Mouse (Mus musculus) cerebellum, postnatal 10 days (tissue): ENCODE data around the gene Ppp2r2d.

Source experiments
- DNase-seq, 2 experiments: peaks; one replicate each; pipeline ENCODE4 v3.0.0; 2021; ENCODE audit warnings: mixed read lengths in 2 of 2

Gene Ppp2r2d

GRCm38 (mm10) chr7:138863950-138864572 lies 18.2 kb downstream of the Ppp2r2d start:
- DNase-seq, result peak; percentile 41 to 51

DNA sequence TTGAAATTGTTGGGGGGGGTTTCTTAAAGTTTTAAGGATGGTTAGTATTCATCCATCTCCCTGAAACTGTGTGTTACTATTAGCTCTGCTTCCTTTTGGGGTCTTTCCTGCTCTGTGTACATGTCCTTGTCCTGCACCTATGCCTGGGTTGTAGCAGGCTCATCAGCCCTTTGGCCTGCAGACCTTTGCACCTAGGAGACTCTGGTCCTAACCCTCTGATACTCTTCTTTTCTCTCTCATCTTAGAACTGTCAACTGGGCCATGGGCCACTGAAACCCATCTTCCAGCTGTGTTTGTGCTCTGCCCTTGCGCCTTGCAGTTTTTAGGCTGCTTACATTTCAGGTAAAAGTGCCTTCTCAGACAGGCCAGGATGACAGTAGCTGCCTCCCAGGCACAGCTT lies 18.9 kb downstream of the Ppp2r2d start:
- no peak for DNase-seq

DNA sequence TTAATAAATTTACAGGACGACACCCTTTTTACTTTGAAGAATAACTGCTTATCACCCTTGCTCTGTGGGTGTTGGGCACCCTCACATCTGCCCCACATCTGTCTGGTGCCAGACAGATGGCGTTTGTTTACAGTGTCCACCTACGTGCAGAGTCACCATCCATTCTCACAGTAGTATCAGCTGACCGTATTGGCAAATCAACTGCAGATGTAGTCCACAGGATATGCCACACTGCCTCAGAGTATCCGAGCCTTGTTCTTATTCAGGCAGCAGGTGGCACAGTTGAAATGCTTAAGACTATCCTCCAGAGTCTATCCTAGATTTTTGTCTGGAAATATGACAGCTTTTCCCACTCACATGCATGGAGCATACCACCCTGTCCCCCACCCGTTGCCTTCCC lies 21.4 kb downstream of the Ppp2r2d start:
- no peak for DNase-seq

GRCm38 (mm10) chr7:138868316-138868715 lies 22.4 kb downstream of the Ppp2r2d start:
- no peak for DNase-seq

DNA sequence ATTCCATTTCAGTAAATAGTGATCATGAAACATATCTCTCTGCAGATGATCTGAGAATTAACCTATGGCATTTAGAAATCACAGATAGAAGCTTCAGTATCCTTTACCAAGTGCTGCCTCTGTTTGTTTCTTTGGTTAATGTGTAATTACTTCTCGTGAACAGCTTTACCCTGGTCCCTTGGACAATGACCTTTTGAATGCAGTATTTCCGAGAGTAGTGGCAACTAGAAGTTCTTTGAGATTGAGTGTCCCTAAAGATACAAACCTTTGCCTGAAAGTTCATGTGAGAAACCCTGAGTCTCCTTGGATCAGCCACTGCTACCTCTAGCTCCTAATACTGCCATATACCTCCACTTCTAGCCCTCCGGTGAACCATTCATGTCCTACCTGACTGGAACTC lies 27.1 kb downstream of the Ppp2r2d start:
- DNase-seq, result no peak

GRCm38 (mm10) chr7:138875031-138875430 lies 29.2 kb downstream of the Ppp2r2d start:
- peak in 1 of 2 experiments; percentile 22 for DNase-seq

DNA sequence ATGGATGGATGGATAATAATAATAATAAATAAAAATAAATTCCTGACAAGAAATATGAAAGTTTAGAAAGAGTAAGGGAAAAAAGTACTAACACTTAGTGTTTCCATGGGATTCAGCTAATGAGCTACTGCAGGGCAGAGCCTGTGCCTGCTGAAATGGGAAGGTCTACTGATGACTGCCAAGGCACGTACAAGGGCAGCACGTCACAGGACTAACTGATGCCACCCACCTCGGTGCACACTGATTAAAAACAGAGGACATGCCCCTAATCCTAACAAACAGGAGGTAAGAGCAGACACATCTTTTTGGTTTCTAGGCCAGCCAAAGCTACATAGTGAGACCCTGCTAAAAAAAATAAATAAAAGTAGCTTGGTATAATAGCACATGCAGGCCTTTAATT lies 37.8 kb downstream of the Ppp2r2d start:
- no peak for DNase-seq

DNA sequence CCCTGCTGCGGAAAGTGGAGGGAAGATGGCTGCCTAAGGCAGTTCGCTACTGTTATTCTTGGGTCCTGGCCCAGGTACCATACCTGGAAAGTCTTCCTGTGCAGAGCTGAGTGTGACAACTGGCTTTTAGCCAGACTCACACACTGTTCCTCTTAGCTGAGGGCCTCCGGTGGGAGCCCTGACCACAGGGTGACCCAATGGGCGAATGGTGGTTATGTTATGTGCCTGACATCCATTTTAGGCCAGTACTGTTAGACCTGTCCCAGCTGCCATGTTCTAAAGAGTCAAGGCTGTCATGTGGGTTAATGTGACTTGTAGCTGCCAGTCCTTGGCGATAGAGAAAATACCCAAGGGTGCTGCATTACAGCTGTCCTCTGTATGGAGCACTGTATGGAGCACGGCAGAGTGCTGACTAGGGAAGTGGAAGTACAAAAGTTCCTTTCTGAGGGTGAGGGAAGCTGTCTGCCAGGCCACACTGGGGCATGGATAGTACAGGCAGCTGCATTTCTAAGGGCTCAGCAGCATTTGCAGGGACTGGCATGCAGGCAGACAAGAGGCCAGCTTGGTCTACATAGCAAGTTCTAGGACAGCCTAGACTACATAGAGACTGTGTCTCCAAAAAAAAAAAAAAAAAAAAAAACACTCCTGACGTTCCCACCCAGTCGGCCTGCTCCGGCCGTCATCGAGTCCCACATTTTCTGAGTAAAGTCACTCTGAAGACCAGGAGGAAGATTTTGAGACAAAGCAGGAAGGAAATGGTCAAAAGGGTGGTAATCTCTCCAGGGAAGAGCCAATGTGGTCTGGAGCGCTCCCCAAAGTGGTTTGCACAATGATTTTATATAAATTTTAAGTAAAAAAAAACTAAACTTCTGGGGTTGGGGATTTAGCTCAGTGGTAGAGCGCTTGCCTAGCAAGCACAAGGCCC lies 39.7 kb downstream of the Ppp2r2d start:
- DNase-seq, result peak in 1 of 2 experiments; percentile 8

- DNase-seq, result no peak
Observed at GRCm38 (mm10) chr7:138898122-138898521, 52.2 kb downstream of the Ppp2r2d start.

DNA sequence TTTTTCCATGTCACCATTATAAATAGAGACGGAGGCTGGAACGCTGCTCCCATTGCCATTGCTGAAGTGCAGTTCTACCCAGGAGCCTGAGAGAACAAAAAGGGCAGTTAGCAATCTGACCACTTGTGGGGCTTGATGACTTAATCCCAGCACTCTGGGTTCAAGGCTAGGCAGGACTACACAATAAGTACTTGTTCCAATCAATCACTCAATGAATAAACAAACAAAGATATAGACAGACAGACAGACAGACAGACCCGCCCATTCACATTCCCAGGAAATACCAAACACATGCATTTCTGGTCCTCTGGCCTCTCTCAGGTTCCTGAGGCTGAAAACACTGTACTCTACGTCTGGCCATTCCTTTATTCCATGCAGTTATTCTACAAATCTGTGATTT lies 52.9 kb downstream of the Ppp2r2d start:
- DNase-seq, result no peak

- DNase-seq, result no peak
Observed at GRCm38 (mm10) chr7:138903886-138904435, 58.1 kb downstream of the Ppp2r2d start.

DNA sequence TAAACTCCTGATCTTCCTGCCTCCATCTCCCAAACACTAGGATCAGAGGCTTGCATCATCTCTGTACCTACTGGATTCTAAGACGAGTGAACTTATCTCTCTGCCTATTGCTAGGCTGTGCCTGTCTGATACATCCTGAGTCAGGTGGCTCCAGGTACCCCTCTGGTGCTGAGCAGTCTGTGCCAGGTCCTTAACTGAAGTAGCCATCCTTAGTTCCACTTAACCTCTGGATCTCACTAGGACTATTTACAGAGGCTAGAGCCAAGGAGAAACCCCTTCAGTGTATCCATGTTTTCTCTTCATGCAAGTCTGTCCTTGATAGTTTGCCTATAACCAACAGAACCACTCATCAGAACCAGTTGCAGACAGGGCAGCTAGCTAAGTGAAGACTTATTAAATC lies 60.6 kb downstream of the Ppp2r2d start:
- DNase-seq, result no peak

DNA sequence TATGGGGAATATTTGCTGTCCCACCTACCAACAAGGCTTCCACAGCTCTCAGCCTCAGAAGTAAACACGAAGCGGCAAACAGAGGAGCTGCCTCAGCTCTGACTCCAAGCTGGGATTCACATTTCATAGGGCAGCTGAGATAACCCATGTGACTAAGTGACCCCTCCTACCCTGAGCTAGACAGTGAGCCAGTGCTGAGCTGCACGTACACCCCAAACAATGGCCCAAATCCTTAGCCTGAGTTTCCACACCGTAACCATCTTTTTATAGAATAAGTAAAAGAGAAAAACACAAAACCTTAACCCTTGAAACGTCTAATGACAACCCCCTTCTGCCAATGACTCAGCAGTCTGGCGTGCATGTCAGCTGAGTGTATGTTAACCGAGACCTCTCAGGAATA lies 61.2 kb downstream of the Ppp2r2d start:
- peak; percentile 27 to 39 for DNase-seq

DNA sequence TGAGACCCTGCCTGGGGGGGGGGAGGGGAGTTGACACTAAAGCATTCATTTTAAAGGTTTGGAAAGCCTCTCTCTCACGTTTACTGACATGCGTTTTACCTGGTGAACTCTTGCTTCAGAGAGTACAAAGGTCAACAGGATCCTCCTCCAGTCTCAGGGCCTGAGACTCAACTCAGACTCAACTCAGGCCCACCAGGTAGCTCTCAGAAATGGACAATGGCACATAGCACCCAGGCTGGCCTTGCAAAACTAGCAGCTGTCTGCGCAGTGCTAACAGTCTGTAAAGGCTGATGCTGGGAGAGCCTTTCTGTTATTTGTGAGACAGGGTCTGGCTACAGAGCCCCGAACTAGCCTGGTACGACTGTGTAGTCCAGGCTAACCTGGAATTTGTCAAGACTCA lies 62.1 kb downstream of the Ppp2r2d start:
- DNase-seq, result no peak

GRCm38 (mm10) chr7:138908768-138909276 lies 62.9 kb downstream of the Ppp2r2d start:
- DNase-seq, result no peak

GRCm38 (mm10) chr7:138909277-138910192 lies 63.7 kb downstream of the Ppp2r2d start, which contains the start of gene Bnip3:
TSS of gene Bnip3 (minus strand) at chr7:138909519.
- DNase-seq, result peak; percentile 95 to 96

- DNase-seq, result no peak
Observed at GRCm38 (mm10) chr7:138910193-138910562, 64.3 kb downstream of the Ppp2r2d start.

- DNase-seq, result no peak
Observed at GRCm38 (mm10) chr7:138913616-138914015, 67.7 kb downstream of the Ppp2r2d start.

DNA sequence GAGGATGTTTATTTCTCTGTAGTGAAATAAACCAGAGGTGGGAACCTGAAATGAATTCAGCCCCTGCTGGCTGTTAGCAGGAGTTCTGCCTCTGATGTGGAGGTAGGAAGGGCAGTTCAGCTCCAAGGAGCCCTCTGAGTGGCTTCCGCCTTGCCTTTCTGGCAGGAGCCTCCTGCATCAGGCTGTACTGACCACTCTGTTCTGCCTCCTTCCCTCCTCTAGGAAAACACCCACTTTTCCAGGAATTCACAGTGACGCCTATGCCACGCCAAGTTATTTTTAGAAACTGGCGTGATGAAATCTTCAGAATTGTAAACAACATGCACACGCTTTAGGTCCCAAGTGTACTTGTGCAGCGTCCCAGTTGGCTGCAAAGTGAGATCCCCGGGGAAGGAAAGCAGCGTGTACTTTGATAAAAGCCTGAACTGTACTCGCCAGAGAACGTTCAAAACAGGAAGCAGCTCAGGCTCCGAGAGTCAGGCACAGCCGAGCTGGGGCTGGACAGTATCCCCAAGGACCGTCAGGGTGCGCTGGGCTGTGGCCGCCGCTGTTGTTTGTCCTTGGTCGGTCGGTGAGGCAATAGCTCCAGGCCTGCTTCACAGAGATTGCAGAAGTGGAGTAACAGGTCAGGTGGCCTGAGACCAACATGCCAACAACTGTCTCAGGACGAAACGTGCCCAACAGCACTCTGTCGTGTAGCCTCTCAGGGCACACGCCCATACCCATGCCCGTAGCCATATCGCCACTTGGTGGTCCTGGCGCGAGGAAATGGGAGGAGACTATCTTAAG lies 73.5 kb downstream of the Ppp2r2d start:
- peak in 1 of 2 experiments; percentile 21 for DNase-seq

GRCm38 (mm10) chr7:138921611-138922010 lies 75.7 kb downstream of the Ppp2r2d start:
- no peak for DNase-seq

- DNase-seq, result peak in 1 of 2 experiments; percentile 48
Observed at GRCm38 (mm10) chr7:138923756-138924425, 78.0 kb downstream of the Ppp2r2d start.
